7 mouse cellular contexts compared by ENCODE assay signal in the genomic region with DNA sequence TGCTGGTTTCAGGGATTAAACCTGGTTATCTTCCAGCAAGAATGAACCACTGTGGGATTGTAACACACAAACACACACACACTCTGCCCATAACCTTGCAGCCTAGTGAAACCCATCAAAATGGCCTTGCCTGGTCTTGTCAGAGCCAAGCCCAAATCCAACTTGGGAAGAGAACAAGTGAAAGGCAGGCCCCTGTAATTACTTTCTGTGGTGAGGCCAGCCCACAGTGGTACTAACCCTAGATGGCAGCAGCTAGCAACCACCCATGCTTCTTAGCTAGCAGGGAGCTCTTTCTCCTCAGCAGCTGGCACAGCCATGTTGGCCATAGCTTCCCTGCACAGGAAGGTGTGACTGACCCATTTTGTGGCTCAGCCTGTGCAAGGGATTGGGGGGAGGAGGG. TPM values are rescaled to one million over a fixed set of nuclear protein-coding genes. Genes with fewer than 3 reads are reported as not detected.
DNase-seq lines count a peak whose midpoint lies in the region; ATAC-seq and TF ChIP-seq lines count a peak whose summit lies in the region.

No protein-coding gene starts in this region.

- H3K4me3 ChIP-seq in forebrain, postnatal 0 days (ENCODE audit: low read depth, low read length) = no peak overlapping the region
- no peak overlapping the region for H3K4me3 ChIP-seq in kidney, postnatal 0 days (replicated peaks; ENCODE audit: low read depth, low read length)

- DNase-seq in lung, postnatal 36 days = peak; percentile 28
- no peak for DNase-seq in lung, postnatal 25 days (ENCODE audit: low spot score)
- DNase-seq in cerebellum, adult 18-20 months = peak; percentile 38 to 52
- DNase-seq in forebrain, postnatal 0 days = peak; percentile 50
- peak; percentile 46 for DNase-seq in kidney, postnatal 0 days (ENCODE audit: low spot score)
- DNase-seq in retina, postnatal 1 day = peak; percentile 50
- DNase-seq in spleen, postnatal 4 days (ENCODE audit: low spot score in 2 of 2) = no peak

- ATAC-seq in forebrain, postnatal 0 days = no peak
- no peak for ATAC-seq in kidney, postnatal 0 days (replicated peaks; ENCODE audit: low FRiP score, low read depth)

- no peak overlapping the region for H3K4me2 ChIP-seq in forebrain, postnatal 0 days (ENCODE audit: low read depth)
- no peak overlapping the region for H3K4me2 ChIP-seq in kidney, postnatal 0 days (ENCODE audit: low read length)

- H3K27me3 ChIP-seq in forebrain, postnatal 0 days (ENCODE audit: insufficient read depth, low read length) = no peaks in the 10 kb centered on the region
- no peaks in the 10 kb centered on the region for H3K27me3 ChIP-seq in kidney, postnatal 0 days (ENCODE audit: insufficient read depth, low read length)

- peaks cover 48% of the 10 kb centered on the region for H3K36me3 ChIP-seq in forebrain, postnatal 0 days (ENCODE audit: insufficient read depth)
- H3K36me3 ChIP-seq in kidney, postnatal 0 days (ENCODE audit: insufficient read depth, low read length) = peaks cover 30% of the 10 kb centered on the region

- peak; percentile 65 for TF ChIP-seq CTCF in forebrain, postnatal 0 days (IDR thresholded peaks at IDR 0.05; ENCODE audit: low read depth)
- peak; percentile 46; the same call in 1 of the 2 replicates for TF ChIP-seq CTCF in kidney, postnatal 0 days (IDR thresholded peaks at IDR 0.05; ENCODE audit: low read depth)

- peaks cover 12% of the 10 kb centered on the region for H3K4me1 ChIP-seq in forebrain, postnatal 0 days (ENCODE audit: insufficient read depth)
- H3K4me1 ChIP-seq in kidney, postnatal 0 days (replicated peaks; ENCODE audit: insufficient read depth, low read length) = peaks cover 6% of the 10 kb centered on the region; the same call in 1 of the 2 replicates

- H3K9me3 ChIP-seq in forebrain, postnatal 0 days (ENCODE audit: low read length) = no peaks in the 10 kb centered on the region
- H3K9me3 ChIP-seq in kidney, postnatal 0 days (replicated peaks; ENCODE audit: low read length) = no peaks in the 10 kb centered on the region

- no peak overlapping the region for H3K9ac ChIP-seq in forebrain, postnatal 0 days
- no peak overlapping the region for H3K9ac ChIP-seq in kidney, postnatal 0 days (ENCODE audit: low read depth, low read length)

- H3K27ac ChIP-seq in forebrain, postnatal 0 days (ENCODE audit: low read depth, low read length) = peak overlapping the region; percentile 97
- H3K27ac ChIP-seq in kidney, postnatal 0 days = peak overlapping the region; percentile 96; the same call in 1 of the 2 replicates

RNA-seq across cellular contexts. Expression of a gene that starts 1.2 kb away (rescaled TPM):
- total RNA-seq in forebrain, postnatal 0 days (2014; rRNA removed) = 0.29 and 0.31 TPM in 2 replicates
- polyA plus RNA-seq in forebrain, postnatal 0 days (2015; fragmentation: Nextera tagmentation; extraction: Ambion mirVana) = 0.29 and 0.48 TPM in 2 replicates
- polyA plus RNA-seq in kidney, postnatal 0 days (2015; fragmentation: Nextera tagmentation; extraction: Ambion mirVana) = 2.2 and 3.2 TPM in 2 replicates

Comparison
In these comparisons a context has a peak if more than half of its experiments do, and no peak if none do; other contexts are left out.
1. DNase-seq: peak in lung, postnatal 36 days (single experiment), cerebellum, adult 18-20 months (2 of 2), forebrain, postnatal 0 days (single experiment), kidney, postnatal 0 days (single experiment) and retina, postnatal 1 day (single experiment); none in lung, postnatal 25 days (single experiment) and spleen, postnatal 4 days (0 of 2).